Mouse (Mus musculus) CH12.LX (cell line): Measurements from ENCODE around the gene Zfyve28. TPM values are rescaled to one million over a fixed set of nuclear protein-coding genes. Genes with fewer than 3 reads are reported as not detected.

ENCODE experiments used
- DNase-seq: peaks from one replicate; pipeline ENCODE4 v3.0.0-alpha.2; 2013; ENCODE audit errors: extremely low read depth
- H3K27ac ChIP-seq: 2 replicates; pipeline ENCODE4 v1.5.1; 2012; ENCODE audit warnings: low read depth, mild to moderate bottlenecking, control low read depth, moderate library complexity; ENCODE audit not compliant: insufficient read depth
- H3K27me3 ChIP-seq: replicated peaks from 2 replicates; pipeline ENCODE3; 2012; ENCODE audit warnings: inconsistent platforms
- H3K36me3 ChIP-seq, 2 experiments: replicated peaks in 1 of 2; 2 replicates each; pipeline versions ENCODE3 to v1.6.1; 2012; ENCODE audit warnings: inconsistent platforms in 1 of 2, low read length in 1 of 2, mild to moderate bottlenecking in 1 of 2, mixed read lengths in 1 of 2, moderate library complexity in 1 of 2; ENCODE audit not compliant: control insufficient read depth in 1 of 2, insufficient read depth in 1 of 2
- H3K4me1 ChIP-seq, 2 experiments: 2 replicates each; pipeline ENCODE4 v1.6.1; 2012; ENCODE audit warnings: inconsistent platforms in 1 of 2, moderate library complexity in 1 of 2; ENCODE audit not compliant: insufficient read depth in 2 of 2, control insufficient read depth in 1 of 2
- H3K4me2 ChIP-seq: 2 replicates; pipeline ENCODE4 v1.6.1; 2012; ENCODE audit warnings: low read depth, mild to moderate bottlenecking, control low read depth; ENCODE audit not compliant: poor library complexity, insufficient read depth, severe bottlenecking
- H3K4me3 ChIP-seq, 3 experiments: fragments of 150-350 bp in 1 of 3; sonication (generic) in 1 of 3; replicated peaks in 1 of 3; 2 replicates each; pipeline versions ENCODE3 to v1.5.1; 2011 to 2012; ENCODE audit warnings: low read depth in 2 of 3, low read length in 2 of 3, mild to moderate bottlenecking in 2 of 3, moderate library complexity in 2 of 3, control low read depth in 1 of 3, improper control_type of control experiment in 1 of 3, inconsistent platforms in 1 of 3, mixed read lengths in 1 of 3; ENCODE audit not compliant: poor library complexity in 1 of 3
- H3K79me2 ChIP-seq: replicated peaks from 2 replicates; pipeline ENCODE4 v1.6.1; 2012; ENCODE audit warnings: mild to moderate bottlenecking, moderate library complexity; ENCODE audit not compliant: control insufficient read depth, poor library complexity, insufficient read depth, severe bottlenecking; ENCODE audit errors: extremely low read depth
- H3K9ac ChIP-seq: 2 replicates; pipeline ENCODE4 v1.6.1; 2012; ENCODE audit warnings: low read depth, mild to moderate bottlenecking, control low read depth, moderate library complexity; ENCODE audit not compliant: insufficient read depth
- H3K9me3 ChIP-seq: replicated peaks from 2 replicates; pipeline ENCODE3; 2012; ENCODE audit warnings: low read length, inconsistent platforms, mixed read lengths
- BHLHE40 ChIP-seq: IDR thresholded peaks from 2 replicates; pipeline ENCODE4 v1.6.1; 2011; ENCODE audit warnings: mild to moderate bottlenecking, low read depth, low read length, improper control_type of control experiment
- CHD1 ChIP-seq: IDR thresholded peaks from 2 replicates; pipeline ENCODE4 v1.6.1; 2012; ENCODE audit warnings: low read depth, low read length, improper control_type of control experiment, inconsistent platforms
- CHD2 ChIP-seq: IDR thresholded peaks from 2 replicates; pipeline ENCODE4 v1.6.1; 2011; ENCODE audit warnings: low read length, improper control_type of control experiment
- E2F4 ChIP-seq: IDR thresholded peaks from 2 replicates; pipeline ENCODE4 v1.6.1; 2011; ENCODE audit warnings: low read depth, low read length, improper control_type of control experiment; ENCODE audit not compliant: insufficient replicate concordance
- EP300 ChIP-seq: IDR thresholded peaks from 2 replicates; pipeline ENCODE4 v1.6.1; 2011; ENCODE audit warnings: low read length, improper control_type of control experiment
- ETS1 ChIP-seq: conservative IDR thresholded peaks from 2 replicates; pipeline ENCODE4 v1.6.1; 2012; ENCODE audit warnings: low read depth, mild to moderate bottlenecking, inconsistent platforms, low read length, improper control_type of control experiment, moderate library complexity
- GABPA ChIP-seq: IDR thresholded peaks from 2 replicates; pipeline ENCODE4 v1.6.1; 2012; ENCODE audit warnings: low read depth, low read length, improper control_type of control experiment, inconsistent platforms; ENCODE audit not compliant: insufficient replicate concordance
- JUN ChIP-seq: IDR thresholded peaks from 2 replicates; pipeline ENCODE4 v1.6.1; 2011; ENCODE audit warnings: low read depth, mild to moderate bottlenecking, low read length, improper control_type of control experiment, moderate library complexity; ENCODE audit not compliant: insufficient read depth
- MAX ChIP-seq: IDR thresholded peaks from 2 replicates; pipeline ENCODE4 v1.6.1; 2011; ENCODE audit warnings: low read length, improper control_type of control experiment
- MEF2A ChIP-seq: IDR thresholded peaks from 2 replicates; pipeline ENCODE4 v1.6.1; 2014; ENCODE audit warnings: low read depth, mild to moderate bottlenecking, inconsistent platforms, low read length, improper control_type of control experiment, borderline replicate concordance
- MXI1 ChIP-seq: IDR thresholded peaks from 2 replicates; pipeline ENCODE4 v1.6.1; 2011; ENCODE audit warnings: mild to moderate bottlenecking, low read depth, low read length, improper control_type of control experiment
- NELFE ChIP-seq: IDR thresholded peaks from 2 replicates; pipeline ENCODE4 v1.6.1; 2011; ENCODE audit warnings: low read depth, low read length, improper control_type of control experiment
- POLR2A ChIP-seq: IDR thresholded peaks from 2 replicates; pipeline ENCODE4 v1.6.1; 2011; ENCODE audit warnings: low read depth, mild to moderate bottlenecking, improper control_type of control experiment, low read length
- POLR2AphosphoS2 ChIP-seq: IDR thresholded peaks from 2 replicates; pipeline ENCODE4 v1.6.1; 2011; ENCODE audit warnings: low read depth, low read length, improper control_type of control experiment
- RCOR1 ChIP-seq: conservative IDR thresholded peaks from 2 replicates; pipeline ENCODE4 v1.6.1; 2012; ENCODE audit warnings: low read depth, mild to moderate bottlenecking, inconsistent platforms, low read length, improper control_type of control experiment
- USF1 ChIP-seq: IDR thresholded peaks from 2 replicates; pipeline ENCODE4 v1.6.1; 2014; ENCODE audit warnings: low read depth, mild to moderate bottlenecking, inconsistent platforms, low read length, improper control_type of control experiment
- ZC3H11A ChIP-seq: IDR thresholded peaks from 2 replicates; pipeline ENCODE4 v1.6.1; 2012; ENCODE audit warnings: low read depth, mild to moderate bottlenecking, inconsistent platforms, low read length, improper control_type of control experiment
- ZMIZ1 ChIP-seq: IDR thresholded peaks from 2 replicates; pipeline ENCODE4 v1.6.1; 2012; ENCODE audit warnings: low read depth, mild to moderate bottlenecking, inconsistent platforms, low read length, improper control_type of control experiment
- ZNF384 ChIP-seq: IDR thresholded peaks from 2 replicates; pipeline ENCODE4 v1.6.1; 2012; ENCODE audit warnings: low read depth, low read length, improper control_type of control experiment, inconsistent platforms
- dilution Hi-C: fragments of 300-500 bp; cut with MboI; formaldehyde crosslinking; loops from 2 replicates; pipeline ENCODE4 v1.14.3; 2020; ENCODE audit warnings: low sequenced_read_pairs; ENCODE audit not compliant: extremely low pct_unique_long_range_greater_than_20kb, extremely low pct_ligation_motif_present
- in situ Hi-C: fragments of 300-500 bp; cut with MboI; formaldehyde crosslinking; loops from 3 replicates; pipeline ENCODE4 v1.14.3; 2019; ENCODE audit warnings: low sequenced_read_pairs, low pct_ligation_motif_present, low pct_unique_long_range_greater_than_20kb, mixed read lengths
- polyA plus RNA-seq: library from polyadenylated mRNA; unstranded; fragments of >175 nt; gene quantifications from 2 replicates; pipeline ENCODE4 v1.2.1, GENCODE M21; 2012; ENCODE audit warnings: low read depth; ENCODE audit not compliant: insufficient read length
- total RNA-seq, 2 experiments: library from RNA; depleted of rRNA; stranded (reverse); fragments of 300-350 nt in 1 of 2; fragments of >200 nt in 1 of 2; gene quantifications; 2 replicates each; pipeline ENCODE4 v1.2.3; 2012 to 2014

Zfyve28 gene
- total and polyA plus RNA-seq, 3 experiments: 1.7 to 2.8 (median 2.0) TPM

- no peak overlapping the region for H3K27ac ChIP-seq
- no peaks in the 10 kb centered on the region for H3K79me2 ChIP-seq
- no peak for DNase-seq
- H3K9ac ChIP-seq: no peak overlapping the region
- dilution Hi-C loops: no loop called here
- in situ Hi-C loops: no loop called here
- peaks cover 0 to 5% of the 10 kb centered on the region in 2 experiments; a peak in 1 of 4 replicates for H3K4me1 ChIP-seq
- H3K27me3 ChIP-seq: no peaks in the 10 kb centered on the region
- H3K4me2 ChIP-seq: no peak overlapping the region
- peaks cover 0 to 20% of the 10 kb centered on the region in 2 experiments for H3K36me3 ChIP-seq
- no peak overlapping the region for H3K4me3 ChIP-seq
- peaks cover 2% of the 10 kb centered on the region for H3K9me3 ChIP-seq
- TF ChIP-seq ETS1 (no peak), GABPA (no peak), CHD2 (no peak), NELFE (no peak), EP300 (no peak), POLR2A (no peak), ZC3H11A (no peak), ZMIZ1 (no peak), MXI1 (no peak)
Observed at GRCm38 (mm10) chr5:34330136-34330535, 41.9 kb upstream of the Zfyve28 start.

- Histone ChIP-seq H3K9me3 (peaks cover 2% of the 10 kb centered on the region), H3K27ac (no peak overlapping the region), H3K4me2 (no peak overlapping the region), H3K4me1 (no peaks in the 10 kb centered on the region), H3K4me3 (no peak overlapping the region), H3K9ac (no peak overlapping the region), H3K79me2 (no peaks in the 10 kb centered on the region), H3K27me3 (no peaks in the 10 kb centered on the region), H3K36me3 (peaks cover 0 to 12% of the 10 kb centered on the region in 2 experiments)
- dilution Hi-C loops (no loop called here), in situ Hi-C loops (no loop called here)
- no peak for TF ChIP-seq NELFE
- TF ChIP-seq JUN: no peak
- no peak for TF ChIP-seq POLR2A
- no peak for TF ChIP-seq CHD1
- TF ChIP-seq BHLHE40: no peak
- no peak for TF ChIP-seq POLR2AphosphoS2
- no peak for TF ChIP-seq USF1
- TF ChIP-seq MXI1: no peak
- TF ChIP-seq ZC3H11A: no peak
- TF ChIP-seq RCOR1: no peak
- TF ChIP-seq MEF2A: no peak
- TF ChIP-seq MAX: no peak
- no peak for TF ChIP-seq CHD2
- no peak for TF ChIP-seq E2F4
- no peak for TF ChIP-seq ZNF384
- no peak for DNase-seq
Observed at GRCm38 (mm10) chr5:34326875-34327576, 38.8 kb upstream of the Zfyve28 start.
